Mouse (Mus musculus) yolk sac, embryonic 10.5 days (tissue): ENCODE results near the gene Mogat2.

Source experiments
- DNase-seq: peaks from one replicate; pipeline ENCODE4 v3.0.0-alpha.2; 2017; ENCODE audit warnings: low spot score

The Mogat2 gene

GRCm38 (mm10) chr7:99238417-99238816 is at the start of gene Mogat2:
Gene Mogat2 (minus strand): TSS chr7:99238619.
- DNase-seq, result peak; percentile 92

GRCm38 (mm10) chr7:99287287-99287686 is 48.9 kb upstream of the Mogat2 start:
- DNase-seq, result no peak

GRCm38 (mm10) chr7:99279586-99279985 is 41.2 kb upstream of the Mogat2 start:
- DNase-seq, result no peak

DNA sequence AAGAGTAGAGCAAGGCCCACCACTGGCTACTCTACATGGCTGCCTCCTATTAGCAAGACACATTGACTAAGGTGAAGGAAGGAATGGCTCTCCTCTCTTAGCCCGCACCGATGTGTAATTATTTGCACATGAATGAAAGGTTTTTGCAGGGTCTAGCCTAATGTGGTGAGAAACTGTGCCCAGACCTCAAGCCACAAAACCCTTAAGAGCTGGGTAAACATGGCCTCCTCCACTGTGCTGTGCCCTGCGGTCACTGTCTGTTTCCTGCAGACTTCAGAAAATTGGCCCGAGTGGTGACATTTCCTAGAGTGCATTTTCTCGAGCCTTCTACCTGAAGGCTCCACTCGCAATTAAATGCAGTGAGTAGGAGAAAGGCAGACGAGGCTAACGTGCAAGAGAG is 39.9 kb upstream of the Mogat2 start:
- no peak for DNase-seq

GRCm38 (mm10) chr7:99276679-99277078 is 38.3 kb upstream of the Mogat2 start:
- DNase-seq, result no peak

DNA sequence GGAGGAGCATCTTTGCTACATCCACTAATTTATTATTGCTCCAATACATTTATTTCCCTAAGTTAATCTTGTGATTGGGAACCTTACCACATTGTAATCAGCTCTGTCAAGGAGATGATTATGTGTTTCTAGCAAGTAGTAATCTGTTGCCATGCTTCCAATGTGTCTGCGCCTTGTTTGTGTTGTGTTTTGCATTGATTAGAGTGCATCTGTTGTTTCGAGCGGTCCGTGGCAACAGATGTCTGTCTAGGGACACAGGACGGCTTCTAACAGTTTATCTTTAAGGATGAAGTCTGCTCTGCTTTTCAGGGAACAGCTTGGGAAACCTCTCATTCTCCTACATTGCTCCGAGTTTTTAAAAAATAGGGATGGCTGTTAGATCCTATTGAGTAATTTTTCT is 36.7 kb upstream of the Mogat2 start:
- no peak for DNase-seq

DNA sequence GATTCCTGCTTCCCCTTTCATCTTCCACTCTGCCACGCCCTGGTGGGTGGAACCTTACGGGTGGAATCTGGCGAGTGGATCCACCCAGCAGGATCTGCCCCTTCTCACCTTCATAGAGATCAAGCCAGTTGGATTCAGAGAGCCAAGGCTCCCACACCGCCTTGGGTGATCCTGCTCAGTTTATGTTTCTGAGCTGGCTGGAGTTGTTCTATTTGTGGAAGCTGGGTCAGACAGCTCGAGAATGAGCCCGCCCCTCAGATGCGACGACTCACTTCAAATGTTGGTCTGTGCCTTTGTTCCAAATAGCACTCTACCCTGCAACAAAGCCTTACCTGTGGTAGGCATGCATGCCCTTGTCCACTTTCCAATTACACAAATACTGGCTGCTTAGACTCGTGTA is 33.2 kb upstream of the Mogat2 start:
- no peak for DNase-seq

GRCm38 (mm10) chr7:99268951-99269945 is 30.8 kb upstream of the Mogat2 start:
- no peak for DNase-seq

- DNase-seq, result no peak
Measured at GRCm38 (mm10) chr7:99268506-99268900, 30.1 kb upstream of the Mogat2 start.

- DNase-seq, result peak; percentile 57
Measured at GRCm38 (mm10) chr7:99267897-99268505, 29.6 kb upstream of the Mogat2 start.

DNA sequence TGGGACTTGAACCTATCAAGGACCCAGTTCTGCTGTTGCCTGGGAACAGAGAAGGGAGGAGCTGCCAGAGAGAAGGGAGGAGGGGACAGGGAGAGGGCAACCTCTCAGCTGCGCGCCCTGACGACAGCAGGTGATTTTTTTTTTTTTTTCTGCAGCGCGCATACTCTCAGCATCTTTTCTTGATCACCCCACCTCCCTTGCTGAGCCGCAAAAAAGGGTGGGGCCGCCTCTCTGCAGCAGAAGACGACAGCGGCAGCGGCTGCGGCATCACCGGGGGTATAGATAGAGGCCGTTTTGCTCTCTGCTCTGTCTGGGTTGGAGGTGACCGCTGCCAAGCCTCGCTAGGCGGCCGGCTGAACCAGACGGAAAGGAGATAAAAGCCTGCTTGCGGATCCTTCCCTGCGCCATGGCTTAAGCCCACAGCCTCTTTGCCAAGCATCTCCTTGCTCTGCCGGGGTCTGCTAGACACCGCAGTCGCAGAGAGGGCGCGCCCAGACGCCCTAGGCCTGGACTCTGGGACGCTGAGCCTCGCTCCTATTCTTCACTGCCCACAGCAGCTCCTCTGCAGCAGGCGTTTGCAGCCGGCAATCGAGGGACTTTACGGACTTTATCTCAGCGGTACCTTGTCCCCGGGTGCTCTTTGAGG is 29.0 kb upstream of the Mogat2 start, which contains the start of gene Map6:
Gene Map6 (plus strand): TSS at position 197 of the 646 bp plus-strand sequence.
- DNase-seq, result no peak

- DNase-seq, result no peak
Measured at GRCm38 (mm10) chr7:99264597-99264996, 26.2 kb upstream of the Mogat2 start.

DNA sequence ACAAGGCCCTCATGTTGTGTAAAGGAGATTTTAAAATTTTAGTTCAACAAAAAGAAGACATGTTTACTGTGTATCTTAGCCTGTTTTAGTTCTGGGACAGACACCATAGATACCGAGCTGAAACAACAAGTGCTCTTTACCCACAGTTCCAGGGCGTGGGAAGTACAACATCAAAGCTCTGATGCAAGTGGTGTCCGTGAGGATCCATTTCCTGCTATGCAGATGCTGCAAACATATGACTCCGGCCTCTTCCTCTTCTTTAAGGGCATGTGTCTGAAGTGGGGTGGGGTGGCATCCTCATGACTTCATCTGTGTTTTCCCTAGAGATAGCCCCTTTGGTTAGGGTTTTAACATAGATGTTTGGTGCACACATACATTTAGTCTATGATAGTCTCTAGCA is 25.1 kb upstream of the Mogat2 start:
- no peak for DNase-seq

DNA sequence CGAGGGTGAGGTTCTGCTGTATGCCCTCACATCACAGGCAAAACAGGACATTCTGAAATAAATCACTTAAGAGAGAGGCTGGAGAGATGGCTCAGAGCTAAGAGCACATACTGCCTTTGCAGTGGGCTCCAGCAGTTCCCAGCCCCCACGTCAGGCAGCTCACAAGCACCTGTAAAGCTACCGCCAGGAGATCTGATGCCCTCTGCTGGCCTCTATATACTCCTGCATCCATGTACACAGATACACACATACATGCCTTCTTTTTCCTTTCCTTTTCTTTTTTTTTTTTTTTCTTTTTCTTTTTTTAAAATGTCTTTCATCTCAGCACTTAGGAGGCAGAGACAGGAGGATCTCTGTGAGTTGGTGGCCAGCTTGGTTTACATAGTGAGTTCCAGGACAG is 23.5 kb upstream of the Mogat2 start:
- DNase-seq, result no peak

GRCm38 (mm10) chr7:99255006-99255405 is 16.6 kb upstream of the Mogat2 start:
- DNase-seq, result no peak

DNA sequence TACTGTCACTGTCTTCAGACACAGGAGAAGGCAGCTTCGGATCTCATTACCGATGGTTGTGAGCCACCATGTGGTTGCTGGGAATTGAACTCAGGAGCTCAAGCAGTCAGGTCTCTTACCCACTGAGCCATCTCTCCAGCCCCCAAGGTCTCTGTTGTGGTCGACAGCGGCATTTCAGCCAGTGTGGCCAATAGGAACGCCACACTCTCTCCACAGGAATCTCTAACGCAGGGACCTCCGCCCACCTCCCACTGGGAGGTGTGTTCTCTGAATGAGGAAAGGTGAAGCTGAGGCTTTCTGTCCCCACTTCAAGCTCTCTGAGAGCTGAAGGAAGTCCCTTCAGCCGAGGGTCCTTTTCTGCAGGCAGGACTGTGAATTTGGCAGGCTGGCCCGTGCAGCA is 12.0 kb upstream of the Mogat2 start:
- no peak for DNase-seq

DNA sequence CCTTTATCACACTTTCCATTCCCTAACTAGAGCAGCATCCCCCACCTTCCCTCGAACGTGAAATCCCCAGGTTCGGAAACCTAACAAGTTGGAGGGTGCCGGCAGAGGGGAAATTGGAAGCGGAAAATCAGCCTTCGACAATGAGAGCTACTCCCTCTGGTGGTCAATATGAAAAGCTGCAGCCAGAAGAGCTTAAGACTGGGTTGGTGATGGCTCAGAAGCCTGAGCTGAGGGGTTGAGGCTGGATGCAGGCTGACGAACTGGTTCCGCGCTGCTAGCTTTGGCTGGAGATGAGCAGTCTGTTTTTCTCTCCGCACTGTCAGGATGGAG is 11.1 kb upstream of the Mogat2 start:
- peak; percentile 64 for DNase-seq

- DNase-seq, result no peak
Measured at GRCm38 (mm10) chr7:99248906-99249581, 10.6 kb upstream of the Mogat2 start.

GRCm38 (mm10) chr7:99248157-99248742 is 9.8 kb upstream of the Mogat2 start:
- DNase-seq, result no peak

DNA sequence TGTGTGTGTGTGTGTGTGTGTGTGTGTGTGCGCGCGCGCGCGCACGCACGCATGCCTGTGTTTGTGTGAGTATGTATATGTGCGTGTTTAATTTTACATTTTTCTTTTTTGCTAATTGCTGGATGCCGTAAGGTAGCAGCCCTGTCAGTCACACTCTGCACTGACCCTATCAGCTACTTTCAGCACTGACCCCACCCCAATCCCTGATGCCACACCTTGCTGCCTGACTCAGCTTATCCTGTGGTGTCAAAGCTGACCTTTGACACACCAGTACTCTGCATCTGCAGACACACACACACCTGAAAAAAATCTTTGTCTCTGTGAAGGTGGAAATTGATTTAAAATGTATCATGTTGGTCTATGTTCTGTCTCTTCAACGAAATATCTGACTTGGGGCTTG is 3.7 kb upstream of the Mogat2 start:
- DNase-seq, result peak; percentile 69

- DNase-seq, result peak; percentile 71
Measured at GRCm38 (mm10) chr7:99236888-99237660, 1.3 kb downstream of the Mogat2 start.
